Mouse (Mus musculus): ENCODE measurements around the gene Cx3cr1. TPM values are rescaled to one million over a fixed set of nuclear protein-coding genes. Genes with fewer than 3 reads are reported as not detected.
A peak's percentile ranks its signal among the peaks of the same experiment; 100 is the strongest.

The Cx3cr1 gene
- polyA plus RNA-seq, 1 experiment from 2014 or later = 6.1 TPM

GRCm38 (mm10) chr9:120079901-120080300, 10.2 kb upstream of the Cx3cr1 start:
- Histone ChIP-seq H3K4me1 (no peaks in the 10 kb centered on the region; the same call in 1 of the 2 replicates), H3K27me3 (replicated peaks; ENCODE audit: low read depth, poor library complexity, severe bottlenecking) (no peaks in the 10 kb centered on the region), H3K36me3 (replicated peaks) (no peaks in the 10 kb centered on the region), H3K9me3 (no peaks in the 10 kb centered on the region), H3K4me3 (no peak overlapping the region), H3K27ac (replicated peaks) (no peak overlapping the region)
- DNase-seq (ENCODE audit: low spot score) = no peak
- 77% methylated on average over 7 of the region's 7 CpGs for WGBS

- Histone ChIP-seq H3K4me3 (no peak overlapping the region), H3K27me3 (replicated peaks; ENCODE audit: low read depth, poor library complexity, severe bottlenecking) (no peaks in the 10 kb centered on the region), H3K36me3 (replicated peaks) (no peaks in the 10 kb centered on the region), H3K4me1 (no peaks in the 10 kb centered on the region; the same call in 1 of the 2 replicates), H3K27ac (replicated peaks) (no peak overlapping the region), H3K9me3 (no peaks in the 10 kb centered on the region)
- WGBS = 81% methylated on average over 3 of the region's 3 CpGs
- DNase-seq (ENCODE audit: low spot score) = no peak
Measured at GRCm38 (mm10) chr9:120078241-120078640, 8.6 kb upstream of the Cx3cr1 start.

GRCm38 (mm10) chr9:120074516-120074915, 4.8 kb upstream of the Cx3cr1 start:
- 87% methylated on average over 7 of the region's 7 CpGs for WGBS
- no peaks in the 10 kb centered on the region for H3K36me3 ChIP-seq (replicated peaks)
- H3K4me3 ChIP-seq = no peak overlapping the region
- no peaks in the 10 kb centered on the region for H3K9me3 ChIP-seq
- DNase-seq (ENCODE audit: low spot score) = no peak
- no peaks in the 10 kb centered on the region for H3K27me3 ChIP-seq (replicated peaks; ENCODE audit: low read depth, poor library complexity, severe bottlenecking)
- no peak overlapping the region for H3K27ac ChIP-seq (replicated peaks)
- H3K4me1 ChIP-seq = no peaks in the 10 kb centered on the region

- H3K36me3 ChIP-seq (replicated peaks) = no peaks in the 10 kb centered on the region
- H3K9me3 ChIP-seq = no peaks in the 10 kb centered on the region
- WGBS = 31% methylated on average over 3 of the region's 3 CpGs
- H3K4me1 ChIP-seq = no peaks in the 10 kb centered on the region
- no peak overlapping the region for H3K4me3 ChIP-seq
- H3K27ac ChIP-seq (replicated peaks) = 0 out of 2 replicates have a peak overlapping the region, but pooled peaks have one; percentile 19
- DNase-seq (ENCODE audit: low spot score) = peak; percentile 84
- H3K27me3 ChIP-seq (replicated peaks; ENCODE audit: low read depth, poor library complexity, severe bottlenecking) = no peaks in the 10 kb centered on the region; the same call in 1 of the 2 replicates
Measured at GRCm38 (mm10) chr9:120073169-120073568, 3.5 kb upstream of the Cx3cr1 start.

- WGBS = 84% methylated on average over 2 of the region's 2 CpGs
- DNase-seq (ENCODE audit: low spot score) = no peak
- no peaks in the 10 kb centered on the region; the same call in 1 of the 2 replicates for H3K27me3 ChIP-seq (replicated peaks; ENCODE audit: low read depth, poor library complexity, severe bottlenecking)
- H3K27ac ChIP-seq (replicated peaks) = no peak overlapping the region
- H3K9me3 ChIP-seq = no peaks in the 10 kb centered on the region
- H3K4me3 ChIP-seq = no peak overlapping the region
- H3K36me3 ChIP-seq (replicated peaks) = no peaks in the 10 kb centered on the region
- no peaks in the 10 kb centered on the region for H3K4me1 ChIP-seq
Measured at GRCm38 (mm10) chr9:120071251-120071650, 1.6 kb upstream of the Cx3cr1 start.

- no peaks in the 10 kb centered on the region for H3K36me3 ChIP-seq (replicated peaks)
- H3K4me1 ChIP-seq = 0 out of 2 replicates have a peak, but pooled peaks cover 2% of the 10 kb centered on the region
- 63% methylated on average over 10 of the region's 10 CpGs for WGBS
- no peak overlapping the region for H3K4me3 ChIP-seq
- DNase-seq (ENCODE audit: low spot score) = no peak
- no peaks in the 10 kb centered on the region for H3K9me3 ChIP-seq
- H3K27ac ChIP-seq (replicated peaks) = no peak overlapping the region
- no peaks in the 10 kb centered on the region; the same call in 1 of the 2 replicates for H3K27me3 ChIP-seq (replicated peaks; ENCODE audit: low read depth, poor library complexity, severe bottlenecking)
Measured at GRCm38 (mm10) chr9:120068047-120068446, 1.6 kb downstream of the Cx3cr1 start.

- 89% methylated on average over 2 of the region's 2 CpGs for WGBS
- Histone ChIP-seq H3K9me3 (no peaks in the 10 kb centered on the region), H3K27me3 (replicated peaks; ENCODE audit: low read depth, poor library complexity, severe bottlenecking) (no peaks in the 10 kb centered on the region; the same call in 1 of the 2 replicates), H3K27ac (replicated peaks) (no peak overlapping the region), H3K4me3 (no peak overlapping the region), H3K4me1 (0 out of 2 replicates have a peak, but pooled peaks cover 2% of the 10 kb centered on the region), H3K36me3 (replicated peaks) (no peaks in the 10 kb centered on the region)
- DNase-seq (ENCODE audit: low spot score) = no peak
Measured at GRCm38 (mm10) chr9:120067609-120068008, 2.1 kb downstream of the Cx3cr1 start.

- Histone ChIP-seq H3K27ac (replicated peaks) (no peak overlapping the region), H3K27me3 (replicated peaks; ENCODE audit: low read depth, poor library complexity, severe bottlenecking) (no peaks in the 10 kb centered on the region; the same call in 1 of the 2 replicates), H3K4me1 (0 out of 2 replicates have a peak, but pooled peaks cover 2% of the 10 kb centered on the region), H3K9me3 (no peaks in the 10 kb centered on the region), H3K4me3 (no peak overlapping the region), H3K36me3 (replicated peaks) (no peaks in the 10 kb centered on the region)
- 67% methylated on average over 4 of the region's 4 CpGs for WGBS
- no peak for DNase-seq (ENCODE audit: low spot score)
Measured at GRCm38 (mm10) chr9:120064317-120064716, 5.4 kb downstream of the Cx3cr1 start.

GRCm38 (mm10) chr9:120058730-120059129, 10.9 kb downstream of the Cx3cr1 start:
- Histone ChIP-seq H3K27me3 (replicated peaks; ENCODE audit: low read depth, poor library complexity, severe bottlenecking) (no peaks in the 10 kb centered on the region), H3K36me3 (replicated peaks) (no peaks in the 10 kb centered on the region), H3K9me3 (no peaks in the 10 kb centered on the region), H3K4me1 (peaks cover 8% of the 10 kb centered on the region; the same call in 1 of the 2 replicates), H3K4me3 (no peak overlapping the region), H3K27ac (replicated peaks) (no peak overlapping the region)
- WGBS = 71% methylated on average over 3 of the region's 3 CpGs
- DNase-seq (ENCODE audit: low spot score) = no peak

- H3K4me3 ChIP-seq = no peak overlapping the region
- H3K4me1 ChIP-seq = peaks cover 8% of the 10 kb centered on the region; the same call in 1 of the 2 replicates
- H3K9me3 ChIP-seq = no peaks in the 10 kb centered on the region
- no peak for DNase-seq (ENCODE audit: low spot score)
- H3K36me3 ChIP-seq (replicated peaks) = no peaks in the 10 kb centered on the region
- 81% methylated on average over 9 of the region's 9 CpGs for WGBS
- no peaks in the 10 kb centered on the region for H3K27me3 ChIP-seq (replicated peaks; ENCODE audit: low read depth, poor library complexity, severe bottlenecking)
- H3K27ac ChIP-seq (replicated peaks) = no peak overlapping the region
Measured at GRCm38 (mm10) chr9:120056201-120056600, 13.5 kb downstream of the Cx3cr1 start.

GRCm38 (mm10) chr9:120054545-120055277, 15.0 kb downstream of the Cx3cr1 start:
- DNase-seq (ENCODE audit: low spot score) = peak; percentile 14
- Histone ChIP-seq H3K4me1 (peaks cover 8% of the 10 kb centered on the region; the same call in 1 of the 2 replicates), H3K9me3 (no peaks in the 10 kb centered on the region), H3K27me3 (replicated peaks; ENCODE audit: low read depth, poor library complexity, severe bottlenecking) (no peaks in the 10 kb centered on the region), H3K4me3 (no peak overlapping the region), H3K36me3 (replicated peaks) (no peaks in the 10 kb centered on the region), H3K27ac (replicated peaks) (peak overlapping the region; percentile 49; the same call in 1 of the 2 replicates)
- WGBS = 59% methylated on average over 8 of the region's 8 CpGs

- no peak for DNase-seq (ENCODE audit: low spot score)
- Histone ChIP-seq H3K4me3 (no peak overlapping the region), H3K27me3 (replicated peaks; ENCODE audit: low read depth, poor library complexity, severe bottlenecking) (no peaks in the 10 kb centered on the region), H3K4me1 (no peaks in the 10 kb centered on the region), H3K27ac (replicated peaks) (no peak overlapping the region), H3K9me3 (no peaks in the 10 kb centered on the region), H3K36me3 (replicated peaks) (no peaks in the 10 kb centered on the region)
- 84% methylated on average over 3 of the region's 3 CpGs for WGBS
Measured at GRCm38 (mm10) chr9:120049407-120049806, 20.3 kb downstream of the Cx3cr1 start.

- no peak overlapping the region for H3K27ac ChIP-seq (replicated peaks)
- H3K4me1 ChIP-seq = no peaks in the 10 kb centered on the region
- H3K4me3 ChIP-seq = no peak overlapping the region
- H3K9me3 ChIP-seq = no peaks in the 10 kb centered on the region
- H3K27me3 ChIP-seq (replicated peaks; ENCODE audit: low read depth, poor library complexity, severe bottlenecking) = no peaks in the 10 kb centered on the region
- WGBS = 80% methylated on average over 6 of the region's 6 CpGs
- DNase-seq (ENCODE audit: low spot score) = no peak
- no peaks in the 10 kb centered on the region for H3K36me3 ChIP-seq (replicated peaks)
Measured at GRCm38 (mm10) chr9:120048495-120048894, 21.2 kb downstream of the Cx3cr1 start.

Data from embryonic facial prominence, embryonic 10.5 days (tissue).